Mouse (Mus musculus): Measurements from ENCODE around the gene Cfap52. TPM values are rescaled to one million over a fixed set of nuclear protein-coding genes. Genes with fewer than 3 reads are reported as not detected.

The Cfap52 gene
- polyA plus RNA-seq, 1 experiment from 2014 or later = 5.4 TPM

DNA sequence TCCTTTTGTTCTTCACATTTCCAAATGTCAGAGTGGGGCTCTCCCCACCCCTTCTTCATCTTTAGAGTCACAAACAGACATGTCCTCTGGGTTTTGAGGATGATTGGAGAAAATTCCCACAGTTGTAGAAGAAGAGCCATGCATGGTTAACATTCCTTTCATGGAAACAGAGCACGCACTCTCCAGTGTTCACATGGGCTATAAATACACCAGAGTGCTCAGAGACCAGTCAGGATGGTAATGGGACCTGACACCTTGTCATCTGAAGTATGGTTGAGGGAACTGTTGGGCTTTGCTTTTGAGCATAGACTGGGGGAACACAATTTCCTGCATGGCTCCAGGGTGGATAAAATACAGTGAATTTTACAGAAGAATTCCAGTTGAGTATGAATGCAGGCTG is 7.2 kb upstream of the Cfap52 start:
- no peak overlapping the region for H3K27ac ChIP-seq
- WGBS = 88% methylated on average over 1 of the region's 1 CpGs
- peaks cover 5% of the 10 kb centered on the region for H3K4me1 ChIP-seq (replicated peaks)
- no peaks in the 10 kb centered on the region for H3K27me3 ChIP-seq (ENCODE audit: insufficient read depth, poor library complexity, severe bottlenecking)
- DNase-seq (ENCODE audit: low spot score) = no peak
- H3K36me3 ChIP-seq = peaks cover 27% of the 10 kb centered on the region
- H3K4me3 ChIP-seq = no peak overlapping the region
- H3K9me3 ChIP-seq = no peaks in the 10 kb centered on the region

DNA sequence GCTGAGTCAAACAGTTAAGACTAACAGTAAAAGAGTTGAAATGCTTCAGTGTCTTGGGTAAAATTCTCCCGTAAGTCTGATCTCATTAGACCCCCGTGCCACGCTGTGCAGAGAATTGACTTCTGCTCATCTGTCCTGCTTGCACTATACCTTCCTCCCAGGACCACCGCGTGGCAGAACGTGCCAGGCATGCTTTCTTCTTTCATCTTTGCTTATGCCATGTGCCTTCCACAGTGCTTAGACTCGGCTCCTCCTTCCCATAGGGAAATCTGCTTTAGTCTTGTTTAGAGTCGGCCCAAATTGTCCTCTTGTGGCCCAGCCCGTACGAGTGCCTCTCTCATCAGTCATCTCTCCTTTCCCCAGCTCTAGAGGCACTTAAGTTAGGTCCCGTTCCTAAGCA is 2.4 kb upstream of the Cfap52 start:
- 76% methylated on average over 11 of the region's 11 CpGs for WGBS
- Histone ChIP-seq H3K27ac (no peak overlapping the region), H3K27me3 (ENCODE audit: insufficient read depth, poor library complexity, severe bottlenecking) (no peaks in the 10 kb centered on the region), H3K4me1 (replicated peaks) (peaks cover 28% of the 10 kb centered on the region), H3K36me3 (peaks cover 15% of the 10 kb centered on the region), H3K9me3 (no peaks in the 10 kb centered on the region), H3K4me3 (no peak overlapping the region)
- DNase-seq (ENCODE audit: low spot score) = no peak

DNA sequence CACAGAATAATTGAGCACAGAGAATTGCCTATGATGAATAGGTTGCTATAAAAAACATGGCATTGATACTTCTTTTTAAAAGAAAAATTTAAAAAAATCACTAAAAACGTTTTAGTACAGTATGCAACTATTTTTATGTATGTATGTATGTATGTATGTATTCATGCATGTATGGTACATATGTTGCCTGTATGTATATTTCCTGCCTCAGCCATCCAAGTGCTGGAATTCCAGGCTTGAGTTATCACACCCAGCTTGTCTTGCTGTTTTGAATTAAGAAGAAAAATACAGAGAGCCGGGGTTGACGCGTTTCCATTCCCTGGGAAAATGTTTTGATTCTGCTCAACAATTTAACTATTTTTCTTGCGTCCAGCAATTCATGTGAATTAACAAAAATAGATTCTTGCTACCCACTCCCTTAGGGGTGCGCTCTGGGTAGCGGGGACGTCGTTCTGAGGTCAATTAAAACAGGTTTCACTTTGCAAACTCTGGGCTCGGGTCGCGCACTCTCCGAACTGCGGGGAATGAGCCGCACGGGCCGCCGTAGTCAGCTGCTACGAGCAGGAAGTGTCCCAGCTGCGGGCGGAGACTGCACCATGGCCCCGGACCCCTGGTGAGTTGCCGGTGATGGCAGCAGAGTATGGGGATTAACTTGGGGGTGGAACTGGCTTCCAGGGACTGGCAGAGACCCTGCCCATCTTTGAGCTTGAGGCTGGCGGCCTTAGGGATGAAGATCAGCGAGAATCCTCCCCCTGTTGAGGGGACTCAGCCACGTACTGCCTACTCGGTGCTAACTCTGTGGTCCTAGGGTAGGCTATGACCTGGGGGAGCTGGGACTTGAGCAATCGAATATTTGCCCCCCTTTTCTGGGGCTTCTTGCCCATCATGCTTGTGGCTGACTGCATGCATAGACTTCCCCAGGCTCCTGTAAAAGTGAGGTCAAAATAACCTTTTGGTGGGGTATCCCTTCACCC is 741 bp upstream of the Cfap52 start, which contains the start of gene Stx8:
TSS of gene Stx8 (plus strand) at position 289 of the 974 bp plus-strand sequence.
- Histone ChIP-seq H3K4me3 (peak within 1 kb of the TSS; percentile 83), H3K27ac (peak within 1 kb of the TSS; percentile 89), H3K9me3 (no peaks in the 10 kb centered on the region), H3K4me1 (replicated peaks) (peaks cover 28% of the 10 kb centered on the region), H3K27me3 (ENCODE audit: insufficient read depth, poor library complexity, severe bottlenecking) (no peaks in the 10 kb centered on the region), H3K36me3 (peaks cover 9% of the 10 kb centered on the region)
- under 1% methylated on average over 28 of the region's 28 CpGs for WGBS
- peak; percentile 90 for DNase-seq (ENCODE audit: low spot score)

DNA sequence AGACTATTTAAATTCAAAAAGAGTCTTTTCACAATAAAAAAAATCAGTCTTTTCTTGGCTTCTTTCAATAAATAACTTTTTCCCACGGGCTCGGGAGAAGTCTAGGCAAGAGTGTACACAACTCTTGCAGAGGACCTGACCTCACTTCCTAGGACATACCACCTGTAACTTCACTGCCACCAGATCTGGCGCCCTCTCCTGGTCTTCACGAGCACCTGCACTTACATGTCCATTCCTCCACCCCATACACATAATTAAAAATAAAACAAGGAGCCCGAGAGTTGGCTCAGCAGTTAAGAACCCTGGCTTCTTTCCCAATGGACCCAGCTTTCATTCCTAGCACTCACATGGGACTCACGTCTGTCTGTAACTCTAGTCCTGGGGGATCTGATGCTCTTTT is 1.3 kb downstream of the Cfap52 start:
- 81% methylated on average over 6 of the region's 6 CpGs for WGBS
- H3K27ac ChIP-seq = no peak overlapping the region
- H3K4me1 ChIP-seq (replicated peaks) = peaks cover 28% of the 10 kb centered on the region
- no peak for DNase-seq (ENCODE audit: low spot score)
- H3K27me3 ChIP-seq (ENCODE audit: insufficient read depth, poor library complexity, severe bottlenecking) = no peaks in the 10 kb centered on the region
- H3K4me3 ChIP-seq = no peak overlapping the region
- H3K9me3 ChIP-seq = no peaks in the 10 kb centered on the region
- H3K36me3 ChIP-seq = no peaks in the 10 kb centered on the region

DNA sequence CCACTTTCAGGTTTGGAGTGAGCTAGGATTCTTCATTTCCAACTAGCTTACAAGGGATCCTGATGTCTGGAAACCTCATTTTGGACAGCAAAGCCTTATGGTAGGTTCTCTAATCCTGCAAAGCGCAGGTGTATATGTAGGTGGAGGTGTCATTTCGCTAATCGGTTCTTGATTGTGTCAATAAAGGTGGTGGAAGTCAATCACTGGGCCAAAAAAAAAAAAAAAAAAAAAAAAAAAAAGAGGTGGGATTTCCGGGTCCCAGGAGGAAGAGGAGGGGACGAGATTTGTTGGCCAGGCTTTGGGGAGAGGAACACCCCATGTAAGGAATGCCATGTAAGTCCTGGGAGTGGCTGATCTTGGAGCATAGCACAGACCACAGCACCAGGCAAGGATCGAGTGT is 11.0 kb downstream of the Cfap52 start:
- no peaks in the 10 kb centered on the region for H3K27me3 ChIP-seq (ENCODE audit: insufficient read depth, poor library complexity, severe bottlenecking)
- H3K27ac ChIP-seq = no peak overlapping the region
- no peaks in the 10 kb centered on the region for H3K36me3 ChIP-seq
- no peak overlapping the region for H3K4me3 ChIP-seq
- no peak for DNase-seq (ENCODE audit: low spot score)
- WGBS = 83% methylated on average over 6 of the region's 6 CpGs
- no peaks in the 10 kb centered on the region for H3K4me1 ChIP-seq (replicated peaks)
- no peaks in the 10 kb centered on the region for H3K9me3 ChIP-seq

DNA sequence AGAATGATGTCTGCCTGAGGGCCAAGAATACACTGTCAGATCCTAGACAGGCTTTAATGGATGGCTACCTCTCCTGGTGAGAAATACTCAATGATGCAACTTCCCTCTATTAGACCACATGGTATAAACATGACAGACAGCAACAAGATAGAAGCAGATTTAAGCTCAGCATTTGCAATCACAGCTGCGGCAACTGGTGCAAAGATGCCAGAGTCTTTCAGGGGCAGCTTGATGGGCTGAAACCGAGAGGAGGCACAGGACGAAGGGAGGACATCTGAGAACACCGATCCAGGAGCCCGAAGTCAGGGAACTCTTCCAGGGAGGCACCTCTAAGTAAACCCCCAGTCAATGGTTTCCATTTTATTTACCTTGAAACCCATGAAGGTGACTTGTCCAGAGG is 11.8 kb downstream of the Cfap52 start:
- DNase-seq (ENCODE audit: low spot score) = no peak
- no peaks in the 10 kb centered on the region for H3K4me1 ChIP-seq (replicated peaks)
- no peaks in the 10 kb centered on the region for H3K9me3 ChIP-seq
- no peaks in the 10 kb centered on the region for H3K36me3 ChIP-seq
- no peaks in the 10 kb centered on the region for H3K27me3 ChIP-seq (ENCODE audit: insufficient read depth, poor library complexity, severe bottlenecking)
- H3K4me3 ChIP-seq = no peak overlapping the region
- WGBS = 88% methylated on average over 5 of the region's 5 CpGs
- H3K27ac ChIP-seq = no peak overlapping the region

DNA sequence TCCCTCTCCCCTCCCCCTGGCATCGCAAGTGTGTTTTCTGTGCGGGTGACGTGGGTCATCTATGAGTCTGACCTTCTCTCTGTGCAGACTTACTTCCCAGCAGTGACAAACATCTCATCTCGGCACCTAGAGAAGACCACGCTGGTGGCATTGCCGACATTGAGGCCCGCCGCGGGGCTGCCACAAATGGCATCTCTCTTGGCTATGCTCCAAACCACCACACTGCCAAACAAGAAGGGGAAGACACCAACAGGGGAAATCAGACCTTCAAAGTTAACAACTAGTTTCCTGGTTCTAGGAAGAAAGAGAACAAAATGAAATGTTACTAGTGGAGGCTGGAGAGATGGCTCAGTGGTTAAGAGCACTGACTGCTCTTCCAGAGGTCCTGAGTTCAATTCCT is 16.0 kb downstream of the Cfap52 start:
- H3K9me3 ChIP-seq = no peaks in the 10 kb centered on the region
- H3K4me1 ChIP-seq (replicated peaks) = no peaks in the 10 kb centered on the region
- no peak overlapping the region for H3K4me3 ChIP-seq
- no peak overlapping the region for H3K27ac ChIP-seq
- no peaks in the 10 kb centered on the region for H3K27me3 ChIP-seq (ENCODE audit: insufficient read depth, poor library complexity, severe bottlenecking)
- no peaks in the 10 kb centered on the region for H3K36me3 ChIP-seq
- 90% methylated on average over 9 of the region's 9 CpGs for WGBS
- DNase-seq (ENCODE audit: low spot score) = no peak

DNA sequence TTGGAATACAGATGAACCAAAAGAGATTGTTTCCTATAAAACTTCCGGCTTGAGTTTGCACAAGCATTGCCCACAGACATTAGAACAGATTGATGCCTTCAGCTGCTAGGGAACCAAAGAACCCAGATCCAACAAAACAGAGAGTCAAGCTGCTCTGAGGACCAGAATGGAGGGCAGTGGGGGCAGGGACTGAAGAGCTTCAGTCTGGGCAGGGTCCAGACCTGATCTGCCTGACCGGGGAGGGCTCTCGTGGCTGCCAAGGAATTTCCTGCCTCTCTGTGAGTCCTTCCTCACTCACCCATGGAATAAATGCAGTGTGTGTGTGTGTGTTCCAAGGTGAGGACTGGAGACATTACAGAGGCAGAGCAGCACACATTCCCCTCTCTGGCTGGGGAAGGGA is 17.2 kb downstream of the Cfap52 start:
- no peaks in the 10 kb centered on the region for H3K27me3 ChIP-seq (ENCODE audit: insufficient read depth, poor library complexity, severe bottlenecking)
- 75% methylated on average over 3 of the region's 3 CpGs for WGBS
- no peak for DNase-seq (ENCODE audit: low spot score)
- no peak overlapping the region for H3K27ac ChIP-seq
- no peaks in the 10 kb centered on the region for H3K9me3 ChIP-seq
- no peaks in the 10 kb centered on the region for H3K4me1 ChIP-seq (replicated peaks)
- H3K4me3 ChIP-seq = no peak overlapping the region
- no peaks in the 10 kb centered on the region for H3K36me3 ChIP-seq

DNA sequence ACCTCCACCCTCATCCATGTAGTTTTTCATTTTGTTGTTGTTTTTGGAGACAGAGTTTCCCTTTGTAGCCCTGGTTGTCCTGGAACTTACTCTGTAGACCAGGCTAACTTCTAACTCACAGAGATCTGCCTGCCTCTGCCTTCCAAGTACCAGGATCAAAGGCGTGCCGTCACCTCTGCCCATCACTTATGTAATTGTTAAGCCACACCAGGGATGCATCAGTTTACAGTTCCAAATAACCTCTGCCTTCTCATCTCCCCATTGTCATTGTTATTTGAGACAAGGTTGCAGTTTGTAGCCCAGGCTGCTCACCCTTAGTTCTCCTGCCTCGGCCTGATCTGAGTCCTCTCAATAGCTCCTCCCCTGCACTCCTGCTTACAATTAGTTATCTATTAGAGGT is 33.3 kb downstream of the Cfap52 start:
- H3K4me3 ChIP-seq = no peak overlapping the region
- WGBS = 94% methylated on average over 3 of the region's 3 CpGs
- H3K27ac ChIP-seq = no peak overlapping the region
- H3K9me3 ChIP-seq = no peaks in the 10 kb centered on the region
- no peaks in the 10 kb centered on the region for H3K27me3 ChIP-seq (ENCODE audit: insufficient read depth, poor library complexity, severe bottlenecking)
- H3K36me3 ChIP-seq = no peaks in the 10 kb centered on the region
- H3K4me1 ChIP-seq (replicated peaks) = no peaks in the 10 kb centered on the region
- no peak for DNase-seq (ENCODE audit: low spot score)

DNA sequence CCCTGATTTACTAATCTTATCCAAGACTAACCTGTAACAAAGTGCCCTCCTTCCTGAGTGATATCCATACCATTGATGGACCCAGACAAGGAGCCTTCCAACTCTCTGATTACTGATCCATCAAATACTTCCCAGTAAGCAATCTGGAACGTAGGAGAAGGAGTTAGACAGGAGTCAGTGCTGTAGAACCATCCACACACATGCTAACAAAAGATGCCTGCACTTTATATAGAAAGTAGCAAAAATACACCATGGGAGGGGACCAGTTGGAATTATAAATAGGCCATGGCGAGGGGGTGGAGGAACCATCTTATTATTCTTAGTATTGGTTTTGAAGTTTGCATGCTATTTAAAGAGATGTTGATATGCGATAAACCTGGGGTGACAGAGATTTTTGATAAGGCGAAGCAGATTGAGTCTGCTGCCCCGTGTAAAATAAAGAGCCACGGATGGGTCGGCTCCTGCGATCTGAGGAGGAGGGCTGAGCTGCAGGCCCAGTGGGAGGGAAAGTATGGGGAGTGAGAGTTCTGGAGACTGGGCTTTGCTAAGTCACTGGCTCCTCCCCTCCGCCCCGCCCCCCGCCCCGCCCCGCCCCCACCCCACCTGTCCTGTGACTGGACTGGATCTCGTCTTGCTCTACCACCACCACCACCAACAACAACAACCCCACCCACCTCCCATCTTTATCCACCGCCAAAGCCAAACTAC is 38.9 kb downstream of the Cfap52 start:
- no peak for DNase-seq (ENCODE audit: low spot score)

DNA sequence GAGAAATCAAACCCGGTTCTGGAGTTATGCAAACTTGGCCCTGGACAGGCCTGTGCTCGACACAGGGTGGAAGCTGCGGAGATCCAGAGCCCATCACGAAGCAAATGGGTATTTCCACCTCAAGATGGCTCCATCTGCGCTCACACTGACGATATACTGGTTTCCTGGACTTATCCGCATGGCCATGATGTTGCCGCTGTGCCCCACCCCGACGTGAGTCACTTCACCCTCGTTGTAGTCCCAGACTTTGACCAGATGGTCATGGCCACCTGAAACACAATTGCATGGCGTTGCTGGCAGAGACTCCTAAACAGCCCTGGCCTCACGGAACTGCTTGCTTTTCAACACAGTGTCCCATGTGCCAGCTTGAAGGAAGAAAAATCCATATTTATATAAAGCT is 40.5 kb downstream of the Cfap52 start:
- Histone ChIP-seq H3K36me3 (no peaks in the 10 kb centered on the region), H3K27ac (no peak overlapping the region), H3K9me3 (no peaks in the 10 kb centered on the region), H3K4me1 (replicated peaks) (peaks cover 29% of the 10 kb centered on the region), H3K27me3 (ENCODE audit: insufficient read depth, poor library complexity, severe bottlenecking) (peaks cover 22% of the 10 kb centered on the region), H3K4me3 (no peak overlapping the region)
- WGBS = 89% methylated on average over 13 of the region's 13 CpGs
- DNase-seq (ENCODE audit: low spot score) = no peak

More for the DNA sequence above, 38.9 kb downstream of the Cfap52 start:
- H3K36me3 ChIP-seq = no peaks in the 10 kb centered on the region
- no peak overlapping the region for H3K4me3 ChIP-seq
- peaks cover 7% of the 10 kb centered on the region for H3K27me3 ChIP-seq (ENCODE audit: insufficient read depth, poor library complexity, severe bottlenecking)
- H3K9me3 ChIP-seq = no peaks in the 10 kb centered on the region
- peaks cover 21% of the 10 kb centered on the region for H3K4me1 ChIP-seq (replicated peaks)
- no peak overlapping the region for H3K27ac ChIP-seq
- 13% methylated on average over 15 of the region's 15 CpGs for WGBS

DNA sequence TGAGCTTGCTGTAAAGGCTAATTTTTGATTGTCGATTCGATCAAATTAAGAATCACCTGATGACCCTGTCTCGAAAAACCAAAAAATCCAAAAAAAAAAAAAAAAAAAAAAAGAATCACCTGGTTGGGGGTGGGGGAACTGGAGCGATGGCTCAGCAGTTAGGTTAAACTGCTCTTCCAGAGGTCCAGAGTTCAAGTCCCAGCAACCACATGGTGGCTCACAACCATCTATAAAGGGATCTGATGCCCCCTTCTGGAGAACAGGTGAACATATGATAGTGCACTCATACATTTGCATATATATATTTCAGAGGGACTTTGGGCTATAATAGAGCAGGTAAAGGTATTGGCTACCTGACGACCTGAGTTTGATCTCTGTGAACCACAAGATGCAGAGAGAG is 41.7 kb downstream of the Cfap52 start:
- Histone ChIP-seq H3K4me1 (replicated peaks) (peaks cover 29% of the 10 kb centered on the region), H3K36me3 (no peaks in the 10 kb centered on the region), H3K27ac (no peak overlapping the region), H3K27me3 (ENCODE audit: insufficient read depth, poor library complexity, severe bottlenecking) (peaks cover 33% of the 10 kb centered on the region), H3K4me3 (no peak overlapping the region), H3K9me3 (no peaks in the 10 kb centered on the region)
- no peak for DNase-seq (ENCODE audit: low spot score)
- 96% methylated on average over 5 of the region's 5 CpGs for WGBS

DNA sequence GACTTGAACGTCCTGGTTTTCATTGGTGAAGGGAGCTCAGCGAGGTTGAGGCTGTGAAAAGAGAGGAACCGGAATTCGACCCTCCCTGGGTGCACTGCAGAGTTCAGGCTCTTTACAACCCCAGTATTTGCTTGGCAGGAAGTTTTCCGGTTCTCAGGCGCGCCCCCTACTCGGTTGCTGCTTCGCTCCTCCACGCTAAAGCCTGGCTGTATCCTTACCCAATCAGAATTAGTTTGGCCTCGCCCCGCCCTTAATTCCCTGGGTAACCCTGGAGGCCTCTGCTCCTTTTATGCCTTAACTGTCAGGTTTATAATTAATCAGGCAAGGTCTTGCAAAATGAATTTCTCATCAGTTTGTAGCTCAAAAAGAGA is 42.7 kb downstream of the Cfap52 start:
- Histone ChIP-seq H3K9me3 (no peaks in the 10 kb centered on the region), H3K36me3 (no peaks in the 10 kb centered on the region), H3K27me3 (ENCODE audit: insufficient read depth, poor library complexity, severe bottlenecking) (peaks cover 33% of the 10 kb centered on the region), H3K4me3 (peak overlapping the region; percentile 88), H3K27ac (peak overlapping the region; percentile 87; the same call in 1 of the 2 replicates), H3K4me1 (replicated peaks) (peaks cover 29% of the 10 kb centered on the region)
- peak; percentile 83 for DNase-seq (ENCODE audit: low spot score)
- 0% methylated on average over 12 of the region's 12 CpGs for WGBS
